Mouse (Mus musculus) cerebellum, adult 2 months (tissue): ENCODE measurements around the gene Hyal6.

Experiments used
- CTCF ChIP-seq: fragments of 200-500 bp; IDR thresholded peaks from 2 replicates; pipeline ENCODE4 v1.5.1; 2011; ENCODE audit warnings: low read depth, mild to moderate bottlenecking, control low read depth, low read length, moderate library complexity, borderline replicate concordance; ENCODE audit not compliant: insufficient read depth
- POLR2A ChIP-seq: fragments of 200-500 bp; IDR thresholded peaks from 2 replicates; pipeline ENCODE4 v1.6.1; 2011; ENCODE audit warnings: low read length, control low read depth, borderline replicate concordance; ENCODE audit not compliant: insufficient read depth

DNA sequence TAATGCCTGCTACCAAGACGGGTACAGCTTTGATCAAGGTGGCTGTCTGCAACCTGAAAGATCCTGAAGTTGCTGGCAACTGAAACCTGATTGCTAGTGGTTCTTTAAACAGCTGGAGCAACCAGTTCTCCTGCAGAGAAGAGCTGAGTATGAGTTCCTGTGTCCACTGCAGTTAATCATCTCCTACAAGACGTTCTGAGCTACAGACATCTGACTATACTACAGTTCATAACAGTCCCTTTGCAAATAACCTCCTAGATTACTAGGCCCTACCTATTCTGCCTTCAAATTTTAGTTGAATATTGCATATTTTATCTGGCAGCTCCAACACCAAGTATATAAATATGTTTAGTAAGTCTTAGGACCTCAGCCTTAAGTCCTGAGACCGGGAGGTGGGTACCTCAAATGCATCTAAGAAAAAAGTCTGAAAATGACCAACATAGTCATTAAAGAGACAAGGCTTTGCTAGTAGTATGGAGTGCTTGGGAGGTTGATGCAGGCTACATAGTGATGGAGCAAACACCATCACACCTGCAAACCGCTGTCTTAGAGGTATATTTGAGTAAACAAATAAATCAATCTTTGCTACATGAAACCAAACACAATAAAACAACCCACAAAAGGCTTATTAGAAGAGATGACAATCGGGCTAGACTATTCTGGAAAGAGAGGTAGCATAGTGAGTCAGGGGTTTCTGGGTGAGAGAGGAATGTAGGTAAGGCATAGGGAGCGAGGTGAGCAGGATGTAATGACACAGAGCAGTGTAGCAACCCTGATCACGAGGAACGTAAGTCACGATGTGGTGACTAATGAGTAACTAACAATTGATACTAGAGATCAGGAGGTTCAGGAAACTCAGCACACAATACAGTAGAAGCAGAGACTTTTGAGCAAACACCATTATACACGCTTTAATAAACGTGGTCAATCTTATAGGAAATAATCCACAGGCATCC lies 38.3 kb upstream of the Hyal6 start:
- TF ChIP-seq CTCF (no peak), POLR2A (no peak)
